15 mouse cellular contexts compared by ENCODE assay signal in the genomic region with DNA sequence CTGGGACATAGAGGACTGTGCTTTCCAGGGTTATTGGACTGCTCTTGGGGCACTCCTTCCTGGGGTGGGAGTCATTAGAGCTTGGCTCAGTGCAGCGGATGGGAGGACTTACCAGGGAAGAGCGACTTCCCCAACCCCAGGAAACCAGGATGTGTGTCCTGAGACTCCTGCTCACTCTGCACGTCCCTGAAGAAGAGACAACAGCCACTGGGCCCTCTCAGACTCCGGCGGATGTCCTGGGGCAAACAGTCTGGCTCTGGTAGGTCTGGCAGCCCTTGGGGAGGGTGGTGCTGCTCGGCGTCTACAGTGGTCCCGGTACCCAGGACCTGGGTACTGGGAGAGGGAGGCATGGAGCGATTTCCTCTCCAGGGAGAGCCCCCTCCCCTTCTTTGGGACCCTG. TPM values are rescaled to one million over a fixed set of nuclear protein-coding genes. Genes with fewer than 3 reads are reported as not detected.
DNase-seq lines count a peak whose midpoint lies in the region; ATAC-seq lines count a peak whose summit lies in the region.
"Had no signal": no experiment of that assay in that cellular context is flagged by ENCODE, and none has a peak within 500 bp of the region (broad histone marks: within the 10 kb centered on the region; RNA-seq: fewer than 3 reads in every experiment).

A gene (plus strand): TSS at position 111 of the 400 bp plus-strand sequence.

- peak; percentile 7 for DNase-seq in adrenal gland, adult 2 months
- no peak for DNase-seq in adrenal gland, postnatal 10 days
- peak; percentile 46 for DNase-seq in kidney, postnatal 10 days
- no peak for DNase-seq in kidney, adult 9 months
- peak; percentile 70 for DNase-seq in lung, postnatal 25 days (ENCODE audit: low spot score)
- no peak for DNase-seq in frontal cortex, postnatal 36 days (ENCODE audit: low spot score in 2 of 2)
- DNase-seq: cerebellum, postnatal 25 days; kidney, adult 18-20 months; liver, embryonic 13.5 days had no signal

- no peaks in the 10 kb centered on the region for H3K27me3 ChIP-seq in intestine, embryonic 15.5 days (replicated peaks)
- H3K27me3 ChIP-seq: embryonic facial prominence, embryonic 13.5 days; forebrain, embryonic 12.5 days; liver, embryonic 13.5 days had no signal

- no peak within 1 kb of the TSS for H3K9ac ChIP-seq in intestine, embryonic 15.5 days
- H3K9ac ChIP-seq: embryonic facial prominence, embryonic 13.5 days; forebrain, embryonic 12.5 days; liver, embryonic 13.5 days had no signal

- H3K36me3 ChIP-seq in intestine, embryonic 15.5 days, result no peaks in the 10 kb centered on the region
- H3K36me3 ChIP-seq: embryonic facial prominence, embryonic 13.5 days; forebrain, embryonic 12.5 days; G1E; liver, embryonic 13.5 days had no signal

- WGBS in intestine, embryonic 15.5 days, result 73% methylated on average over 9 of the region's 9 CpGs

- H3K9me3 ChIP-seq in intestine, embryonic 15.5 days, result no peaks in the 10 kb centered on the region
- H3K9me3 ChIP-seq: embryonic facial prominence, embryonic 13.5 days; forebrain, embryonic 12.5 days; G1E; liver, embryonic 13.5 days had no signal

- H3K4me1 ChIP-seq in intestine, embryonic 15.5 days (replicated peaks), result 0 out of 2 replicates have a peak, but pooled peaks cover 3% of the 10 kb centered on the region
- H3K4me1 ChIP-seq: embryonic facial prominence, embryonic 13.5 days; forebrain, embryonic 12.5 days; liver, embryonic 13.5 days had no signal

- H3K27ac ChIP-seq in intestine, embryonic 15.5 days, result peak within 1 kb of the TSS; percentile 42; the same call in 1 of the 2 replicates
- H3K27ac ChIP-seq: embryonic facial prominence, embryonic 13.5 days; forebrain, embryonic 12.5 days; liver, embryonic 13.5 days had no signal

- ATAC-seq in intestine, embryonic 15.5 days, result no peak
- ATAC-seq in megakaryocyte-erythroid progenitor cell, adult 5-6 weeks (replicated peaks; ENCODE audit: low FRiP score, low TSS enrichment, poor library complexity, severe bottlenecking), result no peak

- H3K4me2 ChIP-seq in intestine, embryonic 15.5 days (replicated peaks), result no peak within 1 kb of the TSS
- H3K4me2 ChIP-seq: embryonic facial prominence, embryonic 13.5 days; forebrain, embryonic 12.5 days; liver, embryonic 13.5 days; midbrain, embryonic 11.5 days had no signal

- no peak within 1 kb of the TSS for H3K4me3 ChIP-seq in intestine, embryonic 15.5 days (replicated peaks)
- H3K4me3 ChIP-seq: embryonic facial prominence, embryonic 13.5 days; forebrain, embryonic 12.5 days; liver, embryonic 13.5 days had no signal

RNA-seq across cellular contexts. Expression of the gene that starts here (rescaled TPM):
- total RNA-seq in adrenal gland, adult 2 months (2021), result 1 to 10 TPM; 1.2 to 1.4 TPM
- 0.77 and 0.92 TPM in 2 replicates for polyA plus RNA-seq in adrenal gland, adult 2 months (2012; rRNA removed)
- 1 to 10 TPM; 3.0 to 3.4 TPM for total RNA-seq in adrenal gland, postnatal 10 days (2021)
- polyA plus RNA-seq in intestine, embryonic 15.5 days (2015; fragmentation: Nextera tagmentation; extraction: Ambion mirVana), result 0.46 and 0.80 TPM in 2 replicates
- not detected in 2 replicates for total RNA-seq in megakaryocyte-erythroid progenitor cell, adult 5-6 weeks (2014; fragmentation: Nextera tagmentation)
- not detected in 2 replicates for total RNA-seq in megakaryocyte-erythroid progenitor cell, adult 5-6 weeks (2017)
- polyA plus RNA-seq: embryonic facial prominence, embryonic 13.5 days; G1E had no signal

Comparison
In these comparisons a context has a peak if more than half of its experiments do, and no peak if none do; other contexts are left out.
1. DNase-seq: peak in adrenal gland, adult 2 months (single experiment), kidney, postnatal 10 days (single experiment) and lung, postnatal 25 days (single experiment); none in adrenal gland, postnatal 10 days (single experiment), kidney, adult 9 months (single experiment) and frontal cortex, postnatal 36 days (0 of 2).